Mouse (Mus musculus) T-helper 17 cell (primary cell): ENCODE measurements around the gene Sri.

Experiments used
- in situ Hi-C, 2 experiments: fragments of 300-600 bp; cut with MboI, MseI; formaldehyde crosslinking; loops; 1 replicate in 1 of 2; 2 replicates in 1 of 2; pipeline ENCODE4 v1.15.1; 2025; ENCODE audit warnings: high pct_unique_total_duplicates in 2 of 2

The Sri gene

DNA sequence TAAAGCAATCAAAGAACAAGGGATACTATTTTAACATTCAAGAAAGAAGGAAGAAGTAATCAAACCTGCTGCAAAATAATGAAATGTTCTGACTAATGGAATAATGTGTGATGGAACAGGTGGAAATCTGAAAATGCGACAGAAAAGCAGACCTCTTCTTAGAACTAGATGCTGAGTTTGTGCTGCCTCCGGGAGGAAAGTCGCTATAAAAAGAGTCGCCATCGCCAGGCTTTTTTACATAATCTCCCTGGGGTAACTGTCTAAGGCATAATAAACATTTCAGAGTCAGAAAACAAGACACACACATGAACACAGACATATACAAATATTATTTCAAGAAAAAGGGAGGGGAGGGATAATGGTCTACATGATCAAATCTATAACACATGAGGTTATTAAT lies 49.0 kb downstream of the Sri start:
- in situ Hi-C loops, result no loop called here

DNA sequence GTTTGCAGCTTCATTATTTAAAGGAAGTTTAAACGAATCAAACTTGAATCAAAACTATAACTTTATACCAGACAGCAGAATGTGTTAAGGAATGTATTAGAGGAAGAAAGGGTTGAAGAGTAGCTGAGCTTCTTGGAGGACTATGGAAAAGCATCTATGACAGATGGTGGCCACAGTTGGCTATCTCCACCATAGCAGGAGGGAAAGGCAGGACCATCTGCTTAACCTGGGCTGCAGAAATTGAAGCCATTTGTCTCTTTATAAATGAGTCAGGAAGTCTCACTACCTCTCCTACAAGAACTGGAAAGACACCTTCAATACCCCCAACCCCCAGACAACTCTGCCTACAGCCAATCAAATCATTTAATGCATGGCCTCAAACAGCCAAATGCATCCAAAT lies 49.8 kb downstream of the Sri start:
- in situ Hi-C loops, result no loop called here

- in situ Hi-C loops, result no loop called here
These were observed 65.8 kb downstream of the Sri start for GRCm38 (mm10) chr5:8111691-8112090.

DNA sequence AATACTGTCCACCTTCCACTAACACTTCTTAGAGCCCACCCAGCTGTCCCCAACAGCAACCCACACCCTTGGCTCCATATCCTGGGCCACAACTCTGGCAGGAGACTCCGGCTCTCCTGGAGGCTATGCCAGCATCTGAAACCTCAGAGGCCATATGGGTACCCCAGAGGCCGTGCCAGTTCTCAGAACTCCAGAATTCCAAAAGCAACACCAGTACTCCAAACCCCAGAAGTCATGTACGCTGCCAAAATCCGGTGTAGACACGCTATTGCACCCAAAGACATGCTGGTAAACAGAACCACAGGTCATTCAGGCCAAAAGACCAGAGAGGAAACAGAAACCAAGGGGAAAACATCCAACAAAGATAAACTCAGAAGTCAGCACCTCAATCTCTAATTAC lies 66.4 kb downstream of the Sri start:
- in situ Hi-C loops, result no loop called here

DNA sequence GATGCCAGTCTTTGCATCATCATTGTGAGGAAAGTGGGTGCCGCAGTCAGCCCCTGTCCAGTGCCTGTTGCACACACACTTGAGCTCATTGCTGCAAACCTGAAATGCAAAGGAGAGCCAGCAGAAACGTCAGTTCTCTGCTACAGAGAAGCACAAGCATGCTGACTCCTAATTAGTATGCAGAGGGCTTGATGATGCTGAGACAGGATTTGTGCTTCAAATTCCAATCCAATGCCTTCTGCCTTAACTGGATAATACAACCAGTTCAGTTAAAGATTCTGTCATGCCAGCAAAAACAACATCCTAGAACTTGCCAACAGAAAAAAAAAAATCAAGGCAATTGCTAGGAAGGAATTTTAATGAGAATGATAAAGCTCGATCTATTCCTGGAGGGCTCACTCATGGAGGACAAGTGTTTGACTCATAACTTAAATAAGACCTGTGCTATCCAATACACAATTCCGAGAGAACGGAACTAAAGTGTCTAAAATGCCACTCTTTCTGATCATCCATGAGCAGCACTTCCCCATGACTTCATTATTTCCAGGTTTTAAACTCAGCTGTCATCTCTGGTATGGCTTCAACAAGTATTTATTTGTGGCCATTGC lies 70.8 kb downstream of the Sri start:
- in situ Hi-C loops, result no loop called here
